Mouse (Mus musculus): ENCODE results near the gene Bcl2l15. TPM values are rescaled to one million over a fixed set of nuclear protein-coding genes. Genes with fewer than 3 reads are reported as not detected.

The Bcl2l15 gene
- polyA plus RNA-seq, 1 experiment, result 0.15 TPM

DNA sequence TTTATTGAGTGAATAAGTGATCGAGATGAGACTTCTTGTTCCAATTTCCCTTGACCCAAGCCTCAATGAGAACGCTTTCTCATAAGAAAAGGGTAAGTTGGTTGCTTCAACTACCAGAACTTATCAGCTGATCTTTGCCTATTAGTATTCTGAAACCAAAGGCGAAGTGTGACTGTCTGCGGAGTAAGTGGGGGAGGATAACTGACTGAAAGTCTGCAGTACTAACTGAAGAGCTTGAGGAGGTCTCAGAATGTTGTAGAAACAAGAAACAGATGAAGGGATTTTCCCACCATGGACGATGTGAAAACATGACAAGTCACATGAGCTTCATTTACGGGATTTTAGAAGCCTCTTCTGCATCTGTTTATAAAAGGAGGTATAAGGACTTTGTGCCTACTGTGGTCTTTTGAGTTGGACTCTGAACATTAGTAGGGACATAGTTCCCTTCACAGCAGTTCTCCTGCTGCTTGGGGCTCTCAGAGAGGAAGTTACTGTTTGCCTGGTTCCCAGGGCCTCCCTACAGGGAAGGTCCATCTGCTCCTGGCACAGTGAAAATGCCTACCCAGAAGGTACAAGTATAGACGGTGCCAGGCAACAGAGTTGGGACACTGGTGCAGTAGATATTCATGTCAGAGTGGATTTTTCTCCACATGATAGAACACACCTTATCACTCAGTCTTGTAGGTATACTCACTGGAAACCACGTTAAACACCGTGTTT, 18.4 kb downstream of the Bcl2l15 start:
- H3K9me3 ChIP-seq (ENCODE audit: control insufficient read depth, low read length), result no peaks in the 10 kb centered on the region
- TF ChIP-seq GATA1 (IDR thresholded peaks at IDR 0.05; ENCODE audit: low read length) (0 out of 2 replicates have a peak, but pooled peaks have one; percentile 9), TAL1 (IDR thresholded peaks at IDR 0.05; ENCODE audit: low read length) (no peak)
- H3K4me3 ChIP-seq (replicated peaks), result no peak overlapping the region
- H3K36me3 ChIP-seq (ENCODE audit: control insufficient read depth), result no peaks in the 10 kb centered on the region
- H3K4me1 ChIP-seq (ENCODE audit: control insufficient read depth), result no peaks in the 10 kb centered on the region
- no peaks in the 10 kb centered on the region for H3K27me3 ChIP-seq (ENCODE audit: control insufficient read depth)

DNA sequence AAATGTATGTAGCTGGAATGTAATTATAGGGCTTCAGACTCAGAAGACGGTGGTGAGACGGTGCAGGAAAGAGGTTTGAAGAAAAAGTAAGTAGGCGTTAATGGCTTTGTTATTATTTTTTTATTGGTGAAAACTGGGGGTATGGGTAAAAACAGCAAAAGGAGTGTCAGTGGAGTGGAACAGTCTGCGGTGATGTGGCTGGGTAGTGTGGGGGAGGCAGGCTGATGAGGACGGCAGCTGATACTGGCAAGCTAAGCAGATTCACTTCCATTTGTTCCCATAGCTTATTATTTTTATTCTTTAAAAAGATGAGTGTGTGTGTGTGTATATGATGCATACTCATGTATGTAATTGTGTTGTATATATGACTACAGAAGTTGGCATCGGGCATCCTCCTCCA, 19.1 kb downstream of the Bcl2l15 start:
- Histone ChIP-seq H3K9me3 (ENCODE audit: control insufficient read depth, low read length) (no peaks in the 10 kb centered on the region), H3K36me3 (ENCODE audit: control insufficient read depth) (no peaks in the 10 kb centered on the region), H3K4me1 (ENCODE audit: control insufficient read depth) (peaks cover 2% of the 10 kb centered on the region; the same call in 1 of the 2 replicates), H3K27me3 (ENCODE audit: control insufficient read depth) (no peaks in the 10 kb centered on the region), H3K4me3 (replicated peaks) (no peak overlapping the region)
- TF ChIP-seq GATA1 (IDR thresholded peaks at IDR 0.05; ENCODE audit: low read length), result no peak
- TF ChIP-seq TAL1 (IDR thresholded peaks at IDR 0.05; ENCODE audit: low read length), result no peak

DNA sequence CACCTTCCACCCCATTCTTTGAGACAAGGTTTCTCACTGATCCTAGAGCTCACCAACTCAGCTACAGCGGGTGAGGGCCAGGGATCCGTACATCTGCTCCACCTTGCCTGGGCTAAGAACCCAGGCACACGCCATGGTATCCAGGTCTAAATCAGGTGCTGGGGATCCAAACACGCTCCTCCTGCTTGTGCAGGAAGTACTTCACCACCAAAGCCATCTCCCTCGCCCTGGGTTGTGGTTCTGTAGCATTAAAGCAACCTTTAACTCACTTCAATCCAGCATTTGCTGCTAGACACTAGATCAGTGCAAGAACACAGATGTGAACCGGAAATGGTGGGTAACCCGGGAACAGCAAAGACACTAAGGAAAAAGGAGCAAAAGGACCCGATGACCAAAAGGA, 19.5 kb downstream of the Bcl2l15 start:
- H3K36me3 ChIP-seq (ENCODE audit: control insufficient read depth), result no peaks in the 10 kb centered on the region
- no peaks in the 10 kb centered on the region for H3K27me3 ChIP-seq (ENCODE audit: control insufficient read depth)
- TF ChIP-seq GATA1 (IDR thresholded peaks at IDR 0.05; ENCODE audit: low read length), result no peak
- no peak for TF ChIP-seq TAL1 (IDR thresholded peaks at IDR 0.05; ENCODE audit: low read length)
- H3K9me3 ChIP-seq (ENCODE audit: control insufficient read depth, low read length), result no peaks in the 10 kb centered on the region
- no peak overlapping the region for H3K4me3 ChIP-seq (replicated peaks)
- H3K4me1 ChIP-seq (ENCODE audit: control insufficient read depth), result peaks cover 4% of the 10 kb centered on the region; the same call in 1 of the 2 replicates

DNA sequence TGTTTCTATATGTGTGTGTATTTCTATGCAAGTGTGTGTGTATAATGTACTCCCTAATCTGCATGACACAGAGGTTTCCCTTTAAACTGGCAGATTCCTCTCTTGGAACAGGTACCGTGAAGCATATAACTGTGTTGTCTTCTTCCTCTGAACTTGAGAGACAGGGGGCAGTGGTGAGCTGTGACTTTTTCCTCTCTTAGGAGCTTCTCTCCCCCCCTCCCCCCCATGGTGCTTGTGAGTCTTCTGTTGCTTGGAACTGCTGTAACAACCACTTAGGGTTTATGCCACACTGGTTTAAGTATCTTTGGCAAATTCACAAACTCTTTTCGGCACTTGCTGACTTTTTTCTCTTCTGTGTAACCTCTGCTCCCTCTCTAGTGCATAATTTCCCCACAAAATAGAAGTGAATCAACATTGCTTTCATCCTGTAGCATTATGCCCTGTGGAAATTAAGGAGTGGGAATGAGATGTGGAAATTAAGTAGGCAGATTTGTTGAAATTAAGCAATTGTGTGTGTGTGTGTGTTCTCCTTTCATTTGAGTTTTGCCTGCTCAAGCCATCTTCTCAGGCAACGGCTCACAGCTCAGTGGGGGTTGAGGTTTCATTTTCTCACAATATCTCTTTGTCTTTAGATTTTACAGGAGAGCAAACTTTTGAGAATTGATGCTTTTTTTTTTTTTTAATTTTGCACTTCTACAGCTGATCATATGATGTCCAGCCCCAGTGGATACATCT, 20.3 kb downstream of the Bcl2l15 start:
- no peak overlapping the region for H3K4me3 ChIP-seq (replicated peaks)
- no peaks in the 10 kb centered on the region for H3K27me3 ChIP-seq (ENCODE audit: control insufficient read depth)
- H3K9me3 ChIP-seq (ENCODE audit: control insufficient read depth, low read length), result no peaks in the 10 kb centered on the region
- peaks cover 4% of the 10 kb centered on the region; the same call in 1 of the 2 replicates for H3K4me1 ChIP-seq (ENCODE audit: control insufficient read depth)
- TF ChIP-seq TAL1 (IDR thresholded peaks at IDR 0.05; ENCODE audit: low read length), result no peak
- no peak for TF ChIP-seq GATA1 (IDR thresholded peaks at IDR 0.05; ENCODE audit: low read length)
- no peaks in the 10 kb centered on the region for H3K36me3 ChIP-seq (ENCODE audit: control insufficient read depth)

DNA sequence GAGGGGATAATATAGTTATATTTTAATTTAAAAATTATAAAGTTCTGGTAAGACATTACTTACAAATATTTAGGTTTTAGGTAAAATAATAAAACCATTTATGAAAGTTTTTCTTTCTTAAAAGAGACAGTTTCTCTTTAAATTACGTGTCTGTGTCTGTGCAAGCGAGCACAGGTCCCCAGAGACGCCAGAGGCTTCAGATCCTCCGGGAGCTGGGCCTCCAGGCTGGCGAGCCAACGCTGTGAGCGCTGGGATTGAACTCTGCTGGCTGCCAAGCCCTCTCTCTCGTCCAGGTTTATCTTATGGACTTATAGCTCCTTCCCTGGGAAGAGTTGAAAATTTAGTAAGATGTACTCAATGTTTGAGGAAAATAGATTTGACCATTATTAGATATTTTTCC, 21.4 kb downstream of the Bcl2l15 start:
- Histone ChIP-seq H3K36me3 (ENCODE audit: control insufficient read depth) (no peaks in the 10 kb centered on the region), H3K4me1 (ENCODE audit: control insufficient read depth) (peaks cover 4% of the 10 kb centered on the region; the same call in 1 of the 2 replicates), H3K9me3 (ENCODE audit: control insufficient read depth, low read length) (no peaks in the 10 kb centered on the region), H3K4me3 (replicated peaks) (no peak overlapping the region), H3K27me3 (ENCODE audit: control insufficient read depth) (no peaks in the 10 kb centered on the region)
- TF ChIP-seq TAL1 (IDR thresholded peaks at IDR 0.05; ENCODE audit: low read length) (no peak), GATA1 (IDR thresholded peaks at IDR 0.05; ENCODE audit: low read length) (no peak)

DNA sequence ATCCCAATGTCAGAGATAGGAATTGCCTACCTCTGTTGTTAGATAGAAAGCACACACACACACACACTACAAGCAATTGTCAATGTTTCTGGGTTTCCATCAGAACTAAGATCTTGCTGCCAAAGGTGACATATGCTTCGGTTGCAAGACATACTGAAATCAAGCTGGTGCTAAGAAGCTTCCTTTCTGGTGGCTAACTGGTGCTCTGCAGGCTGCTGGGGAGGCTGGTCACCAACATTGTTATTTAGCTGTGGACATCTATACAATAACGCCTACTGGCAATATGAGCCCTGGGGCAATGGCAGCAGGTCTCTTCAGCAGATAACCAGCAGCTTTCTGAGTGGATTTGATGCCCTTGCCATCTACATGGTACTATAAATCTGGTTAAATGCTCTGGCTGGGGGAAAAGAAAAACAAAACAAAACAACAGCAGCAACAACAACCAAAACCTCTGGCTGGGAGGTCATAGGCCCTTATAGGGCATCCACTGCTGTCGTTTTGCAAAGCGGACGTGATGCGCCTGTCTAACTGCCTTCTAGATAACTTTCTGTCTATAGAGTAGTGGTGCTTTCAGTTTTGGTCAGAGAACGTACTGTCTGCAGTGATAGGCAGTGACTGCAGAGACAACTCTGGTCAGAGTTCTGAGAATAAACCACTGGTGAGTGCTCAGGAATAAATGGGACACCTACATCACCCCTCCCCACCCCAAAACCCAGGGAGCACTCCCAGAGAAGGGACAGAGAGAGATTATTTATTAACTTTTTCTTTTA, 24.8 kb downstream of the Bcl2l15 start:
- H3K4me3 ChIP-seq (replicated peaks), result no peak overlapping the region
- H3K9me3 ChIP-seq (ENCODE audit: control insufficient read depth, low read length), result no peaks in the 10 kb centered on the region
- H3K4me1 ChIP-seq (ENCODE audit: control insufficient read depth), result peaks cover 10% of the 10 kb centered on the region
- peaks cover 6% of the 10 kb centered on the region for H3K27me3 ChIP-seq (ENCODE audit: control insufficient read depth)
- no peaks in the 10 kb centered on the region for H3K36me3 ChIP-seq (ENCODE audit: control insufficient read depth)
- TF ChIP-seq TAL1 (IDR thresholded peaks at IDR 0.05; ENCODE audit: low read length) (no peak), GATA1 (IDR thresholded peaks at IDR 0.05; ENCODE audit: low read length) (no peak)

DNA sequence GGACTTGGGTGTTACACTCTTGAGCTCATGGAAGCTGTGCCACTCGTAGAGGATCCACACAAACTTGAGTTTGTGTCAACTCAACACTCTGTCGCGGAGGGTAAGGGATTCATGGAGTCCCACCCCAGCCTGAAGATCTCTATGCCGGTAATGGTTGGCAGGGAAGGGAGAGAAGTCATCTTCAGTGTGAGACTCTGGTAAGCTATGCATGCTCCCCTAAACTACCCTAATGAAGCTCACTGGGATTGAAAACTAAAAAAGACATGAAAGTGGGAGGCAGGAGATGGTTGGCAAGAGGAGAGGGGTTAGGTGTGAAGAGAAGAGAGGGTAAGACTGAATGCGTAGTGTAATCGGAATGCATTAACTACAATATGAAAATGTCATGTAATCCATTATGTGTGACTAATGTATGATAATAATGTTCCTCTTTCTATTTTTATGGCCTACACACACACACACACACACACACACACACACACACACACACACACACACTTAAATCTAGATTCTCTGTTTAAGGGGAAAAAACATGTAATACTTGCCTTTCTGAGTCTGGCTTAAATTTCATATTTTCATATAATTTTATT, 25.7 kb downstream of the Bcl2l15 start:
- TF ChIP-seq GATA1 (IDR thresholded peaks at IDR 0.05; ENCODE audit: low read length), result no peak
- TF ChIP-seq TAL1 (IDR thresholded peaks at IDR 0.05; ENCODE audit: low read length), result no peak
- peaks cover 10% of the 10 kb centered on the region for H3K4me1 ChIP-seq (ENCODE audit: control insufficient read depth)

DNA sequence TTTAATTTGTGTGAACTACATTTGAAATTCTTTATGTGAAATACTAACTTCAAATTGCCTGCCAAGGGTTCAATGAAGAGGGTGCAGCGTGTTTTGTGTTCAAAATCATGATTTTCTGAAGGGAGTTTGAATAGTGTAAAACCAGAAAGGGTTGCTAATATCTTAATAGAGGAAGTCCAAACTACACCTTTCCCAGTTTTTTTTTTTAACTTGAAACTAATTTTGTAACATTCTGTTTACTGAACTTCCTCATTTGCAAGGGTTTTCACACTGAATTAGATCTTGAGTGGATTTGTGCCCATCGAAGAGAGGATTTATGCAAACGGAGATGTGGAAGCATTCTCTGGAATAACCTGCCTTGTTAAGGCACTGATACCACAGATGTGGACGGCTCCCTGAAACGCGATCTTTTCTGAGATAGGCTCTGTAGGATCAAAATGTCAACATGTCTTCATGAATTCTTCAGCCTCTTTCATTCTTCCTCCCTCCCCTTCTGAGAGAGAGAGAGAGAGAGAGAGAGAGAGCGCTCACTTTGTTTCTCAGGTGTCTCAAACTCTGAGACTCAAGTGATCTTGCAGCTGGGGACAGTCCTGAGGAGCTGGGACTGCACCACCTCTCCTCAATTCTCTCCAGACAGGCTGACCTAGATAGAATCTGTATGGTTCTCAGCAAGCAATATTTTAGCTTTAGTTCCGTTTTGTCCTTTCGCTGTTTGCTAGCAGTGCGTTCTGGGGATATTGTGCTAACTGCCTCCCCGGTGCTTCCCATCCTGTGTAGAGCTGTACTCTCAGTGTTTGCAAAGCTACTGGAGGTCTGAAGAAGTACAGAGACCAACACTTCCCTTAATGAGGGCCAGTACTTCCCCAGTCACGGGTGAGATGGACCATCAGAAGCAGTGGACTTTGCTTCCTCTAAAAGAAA, 26.7 kb downstream of the Bcl2l15 start, which contains the start of gene Ptpn22:
Gene Ptpn22, plus strand, starts transcription at position 915 of the 921 bp plus-strand sequence.
- no peaks in the 10 kb centered on the region for H3K9me3 ChIP-seq (ENCODE audit: control insufficient read depth, low read length)
- H3K4me3 ChIP-seq (replicated peaks), result peak within 1 kb of the TSS; percentile 16
- peaks cover 10% of the 10 kb centered on the region for H3K4me1 ChIP-seq (ENCODE audit: control insufficient read depth)

More for the DNA sequence above, 25.7 kb downstream of the Bcl2l15 start:
- H3K9me3 ChIP-seq (ENCODE audit: control insufficient read depth, low read length), result no peaks in the 10 kb centered on the region
- H3K36me3 ChIP-seq (ENCODE audit: control insufficient read depth), result no peaks in the 10 kb centered on the region
- peaks cover 6% of the 10 kb centered on the region for H3K27me3 ChIP-seq (ENCODE audit: control insufficient read depth)
- H3K4me3 ChIP-seq (replicated peaks), result no peak overlapping the region

More for the DNA sequence above, 26.7 kb downstream of the Bcl2l15 start, which contains the start of gene Ptpn22:
- peaks cover 6% of the 10 kb centered on the region for H3K27me3 ChIP-seq (ENCODE audit: control insufficient read depth)
- no peaks in the 10 kb centered on the region for H3K36me3 ChIP-seq (ENCODE audit: control insufficient read depth)
- TF ChIP-seq GATA1 (IDR thresholded peaks at IDR 0.05; ENCODE audit: low read length) (no peak), TAL1 (IDR thresholded peaks at IDR 0.05; ENCODE audit: low read length) (no peak)

Measured in erythroblast, embryonic 14.5 days (primary cell).